ENCODE assay signal across 8 mouse cellular contexts in genomic region chr2:60124648-60125048, GRCm38 (mm10).
A peak's percentile ranks its signal among the peaks of the same experiment; 100 is the strongest.
DNase-seq lines count a peak whose midpoint lies in the region; ATAC-seq and TF ChIP-seq lines count a peak whose summit lies in the region.

No protein-coding gene starts in this region.

- H3K27me3 ChIP-seq in intestine, postnatal 0 days (replicated peaks; ENCODE audit: control insufficient read depth, insufficient read depth, low read length), result no peaks in the 10 kb centered on the region
- H3K27me3 ChIP-seq in limb, embryonic 14.5 days (ENCODE audit: control insufficient read depth, insufficient read depth, low read length), result no peaks in the 10 kb centered on the region
- no peaks in the 10 kb centered on the region for H3K27me3 ChIP-seq in midbrain, embryonic 13.5 days

- H3K36me3 ChIP-seq in intestine, postnatal 0 days (ENCODE audit: control insufficient read depth, insufficient read depth), result no peaks in the 10 kb centered on the region
- no peaks in the 10 kb centered on the region for H3K36me3 ChIP-seq in limb, embryonic 14.5 days (ENCODE audit: control insufficient read depth, insufficient read depth, low read length)
- H3K36me3 ChIP-seq in midbrain, embryonic 13.5 days, result no peaks in the 10 kb centered on the region

- H3K27ac ChIP-seq in intestine, postnatal 0 days (ENCODE audit: low read depth, low read length), result peak overlapping the region; percentile 100
- peak overlapping the region; percentile 100 for H3K27ac ChIP-seq in limb, embryonic 14.5 days (replicated peaks; ENCODE audit: low read depth, low read length)
- H3K27ac ChIP-seq in midbrain, embryonic 13.5 days, result peak overlapping the region; percentile 99

- WGBS in intestine, postnatal 0 days, result 0% methylated on average over 25 of the region's 47 CpGs
- WGBS in limb, embryonic 14.5 days, result 0% methylated on average over 11 of the region's 47 CpGs
- WGBS in midbrain, embryonic 13.5 days, result 1% methylated on average over 15 of the region's 47 CpGs

- H3K4me3 ChIP-seq in intestine, postnatal 0 days (ENCODE audit: low read depth, low read length), result peak overlapping the region; percentile 96
- H3K4me3 ChIP-seq in limb, embryonic 14.5 days (replicated peaks; ENCODE audit: low read length), result peak overlapping the region; percentile 89
- peak overlapping the region; percentile 88 for H3K4me3 ChIP-seq in midbrain, embryonic 13.5 days (replicated peaks)

- no peaks in the 10 kb centered on the region for H3K9me3 ChIP-seq in intestine, postnatal 0 days (ENCODE audit: control insufficient read depth)
- H3K9me3 ChIP-seq in limb, embryonic 14.5 days (ENCODE audit: control insufficient read depth, low read length), result no peaks in the 10 kb centered on the region
- no peaks in the 10 kb centered on the region for H3K9me3 ChIP-seq in midbrain, embryonic 13.5 days

- peak overlapping the region; percentile 100 for H3K9ac ChIP-seq in intestine, postnatal 0 days (ENCODE audit: low read depth, low read length)
- H3K9ac ChIP-seq in limb, embryonic 14.5 days (ENCODE audit: low read depth, low read length, severe bottlenecking), result peak overlapping the region; percentile 100
- H3K9ac ChIP-seq in midbrain, embryonic 13.5 days (replicated peaks), result peak overlapping the region; percentile 99

- peak overlapping the region; percentile 67 for H3K4me2 ChIP-seq in intestine, postnatal 0 days (replicated peaks; ENCODE audit: low read depth)
- peak overlapping the region; percentile 51 for H3K4me2 ChIP-seq in limb, embryonic 14.5 days (replicated peaks; ENCODE audit: low read depth, low read length, severe bottlenecking)
- peak overlapping the region; percentile 63 for H3K4me2 ChIP-seq in midbrain, embryonic 13.5 days (replicated peaks)

- no peak for TF ChIP-seq CTCF in intestine, postnatal 0 days (IDR thresholded peaks at IDR 0.05; ENCODE audit: low read depth)

- H3K4me1 ChIP-seq in intestine, postnatal 0 days (replicated peaks; ENCODE audit: control insufficient read depth, insufficient read depth, low read length), result peaks cover 6% of the 10 kb centered on the region; the same call in 1 of the 2 replicates
- peaks cover 15% of the 10 kb centered on the region for H3K4me1 ChIP-seq in limb, embryonic 14.5 days (ENCODE audit: control insufficient read depth, insufficient read depth, low read length)
- H3K4me1 ChIP-seq in midbrain, embryonic 13.5 days (replicated peaks), result peaks cover 38% of the 10 kb centered on the region

- peak; percentile 73 for ATAC-seq in intestine, postnatal 0 days
- peak; percentile 76 for ATAC-seq in limb, embryonic 14.5 days (ENCODE audit: low FRiP score, low read depth)
- ATAC-seq in midbrain, embryonic 13.5 days, result peak; percentile 75

- peak; percentile 57 for DNase-seq in cerebellum, adult 11-12 months
- no peak for DNase-seq in cerebellum, adult 9-10 months
- peak; percentile 73 for DNase-seq in embryo, embryonic 11 days
- peak; percentile 97 for DNase-seq in heart, adult 11 months
- peak; percentile 56 for DNase-seq in limb, embryonic 14.5 days (ENCODE audit: low spot score)
- DNase-seq in spleen, postnatal 10 days (ENCODE audit: low spot score in 2 of 2), result peak; percentile 69 to 73

- no peak for TF ChIP-seq POLR2A in limb, embryonic 14.5 days (IDR thresholded peaks at IDR 0.05; ENCODE audit: borderline replicate concordance, extremely low read depth, insufficient read depth, insufficient read length)
